Mouse (Mus musculus) bone marrow, adult 2 months (tissue): ENCODE data around the gene Cib3.

Experiments
- CTCF ChIP-seq: fragments of 200-500 bp; IDR thresholded peaks from 2 replicates; pipeline ENCODE4 v1.5.1; 2011; ENCODE audit warnings: low read length, control low read depth; ENCODE audit not compliant: control insufficient read depth, insufficient read depth
- POLR2A ChIP-seq: fragments of 200-500 bp; IDR thresholded peaks from 2 replicates; pipeline ENCODE4 v1.6.1; 2011; ENCODE audit warnings: low read depth, mild to moderate bottlenecking, control low read depth, low read length, borderline replicate concordance; ENCODE audit not compliant: control insufficient read depth

DNA sequence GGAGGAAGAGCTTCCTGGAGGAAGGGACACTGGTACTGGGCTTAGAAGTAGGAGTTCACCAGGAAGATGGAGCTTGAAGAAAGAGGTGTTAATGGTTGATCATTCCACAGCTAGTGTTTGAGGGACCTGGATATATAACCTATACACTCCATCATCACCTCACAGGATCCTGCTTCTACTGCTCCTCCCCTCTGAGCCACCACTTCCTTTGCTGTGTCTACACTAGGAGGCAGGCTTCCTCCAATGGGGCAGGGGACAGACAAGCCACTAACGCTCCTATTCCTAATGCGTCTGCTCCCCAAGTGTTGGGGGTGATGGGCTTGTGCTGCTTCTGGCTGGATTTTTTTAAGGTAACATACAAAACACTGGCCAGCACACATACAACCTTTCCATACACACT, 1.9 kb downstream of the Cib3 start:
- TF ChIP-seq CTCF (peak; percentile 22; the same call in 1 of the 2 replicates), POLR2A (no peak)
